Mouse (Mus musculus): Measurements from ENCODE around the gene Wdr20.
"Not testable (repeated sequence)": the region's sequence is repeated elsewhere in the genome, so short reads cannot be mapped to it uniquely, and the experiment has no call there.

Wdr20 gene

DNA sequence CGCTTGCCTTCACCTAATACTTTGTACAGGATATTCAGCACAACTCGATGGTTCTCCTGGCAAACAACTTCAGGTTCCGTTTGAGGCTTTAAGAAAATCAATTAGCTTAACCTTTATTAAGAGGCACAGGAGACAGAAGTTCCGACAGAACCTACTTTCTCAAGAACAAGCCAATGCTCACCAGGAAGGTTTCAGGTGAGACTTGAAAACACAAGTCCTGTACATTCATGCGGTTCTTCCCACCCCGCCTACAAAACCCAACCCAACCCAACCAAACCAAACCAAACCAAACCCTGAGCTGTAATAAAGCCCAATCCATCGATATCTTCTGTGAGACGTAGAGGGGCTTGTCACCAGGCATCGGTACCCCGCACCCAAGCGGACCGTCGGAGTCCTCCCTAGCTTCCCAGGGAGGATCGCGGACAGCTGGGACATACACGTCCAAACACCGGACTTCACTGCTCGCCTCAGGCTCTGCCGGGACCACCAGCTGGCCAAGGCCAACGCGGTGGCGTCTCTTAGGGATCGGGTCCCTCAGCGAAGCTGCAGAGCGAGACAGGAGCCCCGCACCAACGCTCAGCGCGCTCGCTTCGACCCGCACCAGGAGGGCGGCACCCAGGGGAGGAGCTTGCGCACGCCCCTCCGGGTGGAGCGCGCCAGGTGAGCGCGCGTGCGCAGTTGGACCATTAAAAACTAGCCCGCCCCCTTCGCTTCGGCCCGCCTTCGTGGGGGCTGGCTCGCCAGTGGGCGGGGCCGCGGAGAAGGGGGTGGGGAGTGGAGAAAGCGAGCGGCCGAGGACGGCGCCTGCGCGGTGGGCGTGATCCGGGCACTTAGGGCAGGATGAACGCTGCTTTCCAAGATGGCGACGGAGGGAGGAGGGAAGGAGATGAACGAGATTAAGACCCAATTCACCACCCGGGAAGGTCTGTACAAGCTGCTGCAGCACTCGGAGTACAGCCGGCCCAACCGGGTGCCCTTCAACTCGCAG lies at the start of gene Wdr20:
Wdr20 (plus strand) TSS at position 775 of the 988 bp plus-strand sequence.
- DNase-seq (ENCODE audit: low spot score in 2 of 2), result peak; percentile 98 to 99

DNA sequence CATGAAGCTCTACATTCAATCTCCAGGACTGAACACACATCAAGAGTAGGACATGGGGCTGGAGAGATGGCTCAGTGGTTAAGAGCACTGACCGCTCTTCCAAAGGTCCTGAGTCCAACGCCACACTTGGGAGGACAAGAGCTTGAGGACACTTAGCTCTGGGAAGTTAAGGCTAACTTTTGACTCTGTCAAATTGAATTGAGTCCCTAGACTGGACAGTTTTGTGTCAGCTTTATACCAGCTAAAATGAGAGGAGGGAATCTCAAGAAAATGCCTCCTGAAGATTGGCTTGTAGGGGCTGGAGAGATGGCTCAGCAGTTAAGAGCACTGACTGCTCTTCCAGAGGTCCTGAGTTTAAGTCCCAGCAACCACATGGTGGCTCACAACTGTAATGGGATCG lies 48.8 kb upstream of the Wdr20 start:
- not testable (repeated sequence) for DNase-seq (ENCODE audit: low spot score in 2 of 2)

DNA sequence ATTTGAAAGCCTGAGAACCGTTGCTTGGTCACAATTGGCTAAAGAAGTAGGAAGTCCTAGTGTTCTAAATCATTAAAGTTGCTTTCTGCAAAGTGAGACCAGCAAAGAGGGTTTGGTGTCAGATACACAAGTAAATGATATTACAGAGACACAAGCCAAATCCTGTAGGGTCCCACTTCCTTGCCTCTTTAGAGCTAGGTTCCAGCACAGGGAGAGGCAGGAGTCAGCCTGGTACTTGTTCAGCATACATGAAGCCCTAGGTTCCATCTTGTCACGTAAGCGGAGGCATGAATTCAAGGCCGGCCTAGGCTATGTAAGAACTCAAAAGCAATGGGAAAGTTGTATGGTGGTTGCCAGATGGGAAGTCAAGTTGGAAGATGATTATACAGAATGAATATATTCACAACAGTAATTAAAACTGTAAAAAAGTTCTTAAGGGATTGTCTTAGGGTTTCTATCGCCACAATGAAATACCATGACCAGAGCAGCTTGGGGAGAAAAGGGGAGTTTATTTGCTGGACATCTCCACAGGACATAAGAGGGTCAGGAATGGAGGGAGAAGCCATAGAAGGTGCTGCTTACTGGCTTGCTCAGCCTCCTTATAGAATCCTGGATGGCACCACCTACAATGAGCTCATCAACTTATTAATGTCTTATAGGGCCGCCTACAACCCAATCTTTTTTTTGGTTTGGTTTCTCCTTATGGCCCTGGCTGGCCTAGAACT lies 47.7 kb upstream of the Wdr20 start:
- no peak for DNase-seq (ENCODE audit: low spot score in 2 of 2)

- not testable (repeated sequence) for DNase-seq (ENCODE audit: low spot score in 2 of 2)
Observed at GRCm38 (mm10) chr12:110693378-110693777, 44.4 kb upstream of the Wdr20 start.

GRCm38 (mm10) chr12:110695676-110696171 lies 42.0 kb upstream of the Wdr20 start:
- peak in 1 of 2 experiments; percentile 65 for DNase-seq (ENCODE audit: low spot score in 2 of 2)

GRCm38 (mm10) chr12:110696173-110696974 lies 41.4 kb upstream of the Wdr20 start:
- peak; percentile 99 for DNase-seq (ENCODE audit: low spot score in 2 of 2)

GRCm38 (mm10) chr12:110696975-110697400 lies 40.8 kb upstream of the Wdr20 start:
- DNase-seq (ENCODE audit: low spot score in 2 of 2), result no peak

GRCm38 (mm10) chr12:110697457-110697856 lies 40.3 kb upstream of the Wdr20 start:
- DNase-seq (ENCODE audit: low spot score in 2 of 2), result no peak

DNA sequence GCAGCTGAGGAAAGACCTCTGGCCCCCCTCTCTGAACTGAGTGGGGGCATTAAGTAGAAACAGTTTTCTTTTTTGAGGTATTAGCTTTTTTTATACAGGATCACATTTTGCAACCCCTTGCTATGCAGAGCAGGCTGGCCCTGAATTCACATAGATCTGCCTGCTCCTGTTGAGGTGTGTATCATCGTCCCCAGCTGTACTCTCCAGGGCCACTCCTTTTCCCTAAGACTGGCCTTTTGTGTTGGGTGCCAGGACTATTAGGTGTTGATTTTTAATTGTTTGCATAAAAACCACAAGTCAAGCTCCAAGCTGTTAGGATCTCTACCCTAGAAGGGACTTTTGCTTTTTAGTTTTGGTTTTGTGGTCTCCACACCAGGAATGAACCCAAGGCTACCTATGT lies 39.7 kb upstream of the Wdr20 start:
- DNase-seq (ENCODE audit: low spot score in 2 of 2), result no peak

- DNase-seq (ENCODE audit: low spot score in 2 of 2), result no peak
Observed at GRCm38 (mm10) chr12:110698523-110699170, 39.1 kb upstream of the Wdr20 start.

GRCm38 (mm10) chr12:110699171-110699547 lies 38.6 kb upstream of the Wdr20 start:
- DNase-seq (ENCODE audit: low spot score in 2 of 2), result no peak

DNA sequence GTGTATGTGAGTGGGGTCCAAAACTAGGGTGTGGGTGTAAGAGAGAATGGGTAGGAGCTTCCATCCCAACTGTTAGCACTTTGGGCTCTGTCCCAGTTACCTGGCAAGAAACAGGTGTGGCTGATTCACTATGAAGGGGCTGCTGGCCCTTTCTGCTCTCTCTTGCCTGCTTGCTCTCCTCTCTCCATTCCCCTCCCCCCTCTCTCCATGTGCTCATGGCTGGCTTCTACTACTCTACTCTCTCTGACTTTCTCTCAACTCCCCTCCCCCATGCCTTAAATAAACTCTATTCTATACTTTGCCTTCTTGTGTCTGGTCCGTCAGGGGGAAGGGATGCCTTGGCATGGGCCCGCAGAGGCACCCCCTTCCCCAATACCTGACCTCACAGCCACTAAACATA lies 37.0 kb upstream of the Wdr20 start:
- no peak for DNase-seq (ENCODE audit: low spot score in 2 of 2)

DNA sequence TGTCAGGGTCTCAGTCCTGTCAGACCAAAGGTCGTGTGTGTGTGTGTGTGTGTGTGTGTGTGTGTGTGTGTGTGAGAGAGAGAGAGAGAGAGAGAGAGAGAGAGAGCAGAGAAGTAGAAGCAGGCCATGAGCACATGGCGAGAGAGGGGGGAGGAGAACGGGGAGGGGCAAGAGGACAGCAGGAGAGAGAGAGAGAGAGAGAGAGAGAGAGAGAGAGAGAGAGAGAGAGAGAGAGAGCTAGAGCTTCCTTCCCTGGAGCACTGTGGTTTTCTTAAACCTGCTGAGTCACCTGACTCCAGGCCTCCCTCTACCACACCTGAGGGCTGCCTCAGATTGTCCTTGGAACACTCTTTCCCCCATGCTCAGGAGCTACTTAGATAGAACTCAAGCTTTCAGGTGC lies 36.4 kb upstream of the Wdr20 start:
- DNase-seq (ENCODE audit: low spot score in 2 of 2), result not testable (repeated sequence)

DNA sequence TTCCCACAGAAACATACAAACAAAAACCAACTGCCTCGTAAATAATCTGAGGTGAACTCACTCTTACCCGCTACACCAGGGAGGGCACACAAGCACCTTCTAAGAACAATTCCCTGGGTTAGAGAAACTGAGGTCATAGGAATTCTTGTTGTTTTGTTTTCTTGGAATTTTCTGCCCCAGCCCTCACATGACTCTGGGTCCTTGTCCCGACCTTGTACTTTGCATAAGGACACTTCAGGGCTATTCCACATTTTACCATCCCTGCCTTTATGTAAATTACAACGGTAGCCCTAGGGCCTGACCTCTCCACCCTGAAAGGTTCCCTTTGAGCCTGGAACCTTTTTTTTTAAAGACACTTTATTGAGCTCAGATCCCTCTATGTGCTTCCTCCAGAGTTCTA lies 35.2 kb upstream of the Wdr20 start, which contains the start of gene Hsp90aa1:
Hsp90aa1 (minus strand) TSS at position 173 of the 400 bp plus-strand sequence.
- DNase-seq (ENCODE audit: low spot score in 2 of 2), result no peak

DNA sequence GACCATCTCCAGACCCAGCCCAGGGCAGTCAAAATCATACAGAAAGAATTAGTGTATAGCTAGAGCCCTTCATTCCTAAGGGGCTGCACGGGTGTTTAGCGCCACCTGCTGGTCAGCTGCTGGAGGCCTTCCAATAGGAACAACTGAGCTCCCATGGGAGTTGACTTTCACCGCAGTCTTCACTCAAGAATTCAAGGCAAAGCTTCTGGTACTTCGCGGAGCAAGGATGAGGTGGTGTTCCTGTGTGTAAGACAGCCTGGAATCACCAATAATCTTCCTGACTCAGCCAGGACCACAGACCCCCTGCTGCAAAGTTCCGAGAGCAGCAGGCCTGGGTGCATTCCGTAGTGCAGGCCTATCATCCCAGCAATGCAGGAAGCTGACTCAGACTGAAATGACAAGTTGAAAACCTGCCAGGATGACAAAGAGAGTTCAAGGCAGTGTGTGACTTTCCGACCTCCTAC lies 34.7 kb upstream of the Wdr20 start:
- DNase-seq (ENCODE audit: low spot score in 2 of 2), result peak; percentile 75 to 91

GRCm38 (mm10) chr12:110703682-110704081 lies 34.1 kb upstream of the Wdr20 start:
- no peak for DNase-seq (ENCODE audit: low spot score in 2 of 2)

DNA sequence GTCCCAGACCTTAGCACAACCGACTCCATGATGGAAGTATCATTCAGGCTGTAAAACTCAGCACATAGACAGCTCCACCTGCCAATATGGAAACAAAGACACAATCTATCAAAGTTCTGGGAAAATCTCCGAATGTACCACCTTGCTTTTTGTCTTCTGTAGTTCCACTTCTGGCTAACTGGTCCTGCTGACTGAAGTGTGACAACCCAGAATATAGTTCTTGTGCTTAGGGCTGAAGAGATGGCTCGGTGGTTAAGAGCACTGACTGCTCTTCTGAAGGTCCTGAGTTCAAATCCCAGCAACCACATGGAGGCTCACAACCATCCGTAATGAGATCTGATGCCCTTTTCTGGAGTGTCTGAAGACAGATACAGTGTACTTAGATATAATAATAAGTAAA lies 32.3 kb upstream of the Wdr20 start:
- DNase-seq (ENCODE audit: low spot score in 2 of 2), result not testable (repeated sequence)

DNA sequence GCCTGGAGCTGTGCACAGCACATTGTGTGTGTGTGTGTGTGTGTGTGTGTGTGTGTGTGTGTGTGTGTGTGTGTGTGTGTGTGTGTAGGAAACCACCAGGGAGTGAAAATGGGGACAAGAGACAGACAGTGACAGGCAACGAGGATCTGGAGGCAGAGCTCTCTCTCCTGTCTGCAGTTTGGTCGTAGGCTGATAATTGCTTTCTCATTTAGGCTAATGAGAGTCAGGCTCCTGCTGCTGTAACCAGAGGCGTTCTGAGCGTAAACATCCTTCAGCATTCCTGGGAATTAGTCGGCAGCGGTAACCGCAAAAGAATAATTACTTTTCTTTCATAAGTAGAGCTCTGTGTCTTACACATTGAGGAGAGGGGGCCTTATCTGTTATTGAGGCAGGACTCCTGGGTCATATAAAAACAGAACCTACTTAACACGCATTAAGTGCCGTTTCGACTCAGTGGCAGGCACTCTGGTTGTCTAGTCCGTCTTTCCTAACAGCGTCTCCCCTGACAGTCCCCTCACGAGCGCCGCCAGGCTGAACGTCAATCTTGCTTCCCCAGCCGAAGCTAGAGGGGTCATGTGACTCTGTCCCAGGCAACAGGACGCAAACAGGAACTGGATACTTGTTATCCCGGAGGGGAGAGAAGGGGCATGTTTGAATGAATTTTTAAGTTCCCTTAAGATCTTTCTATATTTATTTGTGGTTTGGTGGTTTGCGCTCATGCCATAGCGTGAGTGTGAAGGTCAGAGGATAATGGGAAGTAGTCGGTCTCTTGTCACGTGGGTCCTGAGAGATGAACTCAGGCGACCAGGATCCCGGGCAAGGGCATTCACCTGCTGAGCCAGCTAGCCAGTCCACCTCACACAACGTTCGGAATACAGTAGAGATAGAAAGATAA lies 31.2 kb upstream of the Wdr20 start:
- DNase-seq (ENCODE audit: low spot score in 2 of 2), result no peak

DNA sequence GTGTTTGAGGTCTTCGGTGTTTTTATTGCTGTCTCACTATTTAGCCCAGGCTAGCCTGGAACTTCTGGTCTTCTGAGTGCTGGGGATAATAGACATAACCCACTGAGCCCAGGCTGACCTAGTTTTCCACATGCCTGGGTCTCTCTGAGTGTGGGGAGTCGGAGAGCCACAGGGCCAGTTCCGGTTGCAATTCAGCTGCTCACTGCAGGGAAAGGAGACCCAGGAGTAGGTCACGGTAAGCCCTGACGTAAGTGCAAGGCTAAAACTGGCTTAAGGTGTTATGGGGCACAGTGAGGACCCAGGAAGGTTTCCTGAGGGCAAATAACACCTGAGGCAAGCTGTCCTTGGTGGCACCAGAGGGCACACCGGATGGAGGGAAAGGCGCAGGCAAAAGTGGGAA lies 30.3 kb upstream of the Wdr20 start:
- no peak for DNase-seq (ENCODE audit: low spot score in 2 of 2)

GRCm38 (mm10) chr12:110711270-110711669 lies 26.5 kb upstream of the Wdr20 start:
- no peak for DNase-seq (ENCODE audit: low spot score in 2 of 2)
